Mouse (Mus musculus) B cell, adult 62 days (primary cell): Measurements from ENCODE around the gene Olfr1015. TPM values are rescaled to one million over a fixed set of nuclear protein-coding genes. Genes with fewer than 3 reads are reported as not detected.

Source experiments
- total RNA-seq: library from RNA; stranded (reverse); gene quantifications from 4 replicates; pipeline ENCODE4 v1.2.4, GENCODE M21; 2023

Gene Olfr1015
- not detected in 4 replicates for total RNA-seq

GRCm38 (mm10) chr2:85781717-85782116, at the start of gene Olfr1015:
Gene Olfr1015 (plus strand): TSS chr2:85782017.

GRCm38 (mm10) chr2:85762666-85763065, 19.2 kb upstream of the Olfr1015 start, which contains the start of gene Olfr1012:
Gene Olfr1012 (minus strand): TSS chr2:85762766.

GRCm38 (mm10) chr2:85766798-85767197, 15.0 kb upstream of the Olfr1015 start, which contains the start of gene Olfr1013:
Gene Olfr1013 (plus strand): TSS chr2:85767098.

GRCm38 (mm10) chr2:85772413-85772812, 9.4 kb upstream of the Olfr1015 start, which contains the start of gene Olfr1014:
Gene Olfr1014 (plus strand): TSS chr2:85772713.

GRCm38 (mm10) chr2:85802444-85802843, 20.6 kb downstream of the Olfr1015 start, which contains the start of gene Olfr1016:
Gene Olfr1016 (minus strand): TSS chr2:85802544.

GRCm38 (mm10) chr2:85818179-85818578, 36.4 kb downstream of the Olfr1015 start, which contains the start of gene Olfr1018:
Gene Olfr1018 (plus strand): TSS chr2:85818479.

Other genes with a start within 250 kb of the Olfr1015 start
- gene Olfr996, start 202.8 kb upstream of the Olfr1015 start, total RNA-seq = not detected in 4 replicates
- not detected in 4 replicates for gene Olfr998, start 193.1 kb upstream of the Olfr1015 start, total RNA-seq
- gene Olfr1000, start 170.1 kb upstream of the Olfr1015 start, total RNA-seq = not detected in 4 replicates
- gene Olfr1002, start 131.3 kb upstream of the Olfr1015 start, total RNA-seq = not detected in 4 replicates
- gene Olfr154, start 117.6 kb upstream of the Olfr1015 start, total RNA-seq = not detected in 4 replicates
- gene Olfr1006, start 103.2 kb upstream of the Olfr1015 start, total RNA-seq = not detected in 4 replicates
- gene Olfr1008, start 92.6 kb upstream of the Olfr1015 start, total RNA-seq = not detected in 4 replicates
- not detected in 4 replicates for gene Olfr1009, start 66.6 kb upstream of the Olfr1015 start, total RNA-seq
- not detected in 4 replicates for gene Olfr1012, start 19.3 kb upstream of the Olfr1015 start, total RNA-seq
- gene Olfr1013, start 14.9 kb upstream of the Olfr1015 start, total RNA-seq = not detected in 4 replicates
- gene Olfr1014, start 9.3 kb upstream of the Olfr1015 start, total RNA-seq = not detected in 4 replicates
- gene Olfr1016, start 20.5 kb downstream of the Olfr1015 start, total RNA-seq = not detected in 4 replicates
- gene Olfr1018, start 36.5 kb downstream of the Olfr1015 start, total RNA-seq = not detected in 4 replicates
- not detected in 4 replicates for gene Olfr1019, start 63.5 kb downstream of the Olfr1015 start, total RNA-seq
- not detected in 4 replicates for gene Olfr1020, start 65.0 kb downstream of the Olfr1015 start, total RNA-seq
- gene Olfr1022, start 86.6 kb downstream of the Olfr1015 start, total RNA-seq = not detected in 4 replicates
- not detected in 4 replicates for gene Olfr1023, start 103.6 kb downstream of the Olfr1015 start, total RNA-seq
- gene Olfr1024, start 123.0 kb downstream of the Olfr1015 start, total RNA-seq = not detected in 4 replicates
- gene Olfr1025-ps1, start 133.2 kb downstream of the Olfr1015 start, total RNA-seq = not detected in 4 replicates
- gene Olfr1026, start 139.5 kb downstream of the Olfr1015 start, total RNA-seq = not detected in 4 replicates
- 0.15 TPM in 1 of 4 replicates, not detected in the others for gene Olfr1028, start 168.4 kb downstream of the Olfr1015 start, total RNA-seq
- not detected in 4 replicates for gene Olfr1029, start 191.9 kb downstream of the Olfr1015 start, total RNA-seq
- not detected in 4 replicates for gene Olfr1030, start 197.3 kb downstream of the Olfr1015 start, total RNA-seq
- gene Olfr1031, start 208.3 kb downstream of the Olfr1015 start, total RNA-seq = not detected in 4 replicates
- not detected in 4 replicates for gene Olfr1032, start 223.5 kb downstream of the Olfr1015 start, total RNA-seq
- gene Olfr1033, start 238.6 kb downstream of the Olfr1015 start, total RNA-seq = not detected in 4 replicates